Mouse (Mus musculus): ENCODE measurements around the gene Epyc.

DNA sequence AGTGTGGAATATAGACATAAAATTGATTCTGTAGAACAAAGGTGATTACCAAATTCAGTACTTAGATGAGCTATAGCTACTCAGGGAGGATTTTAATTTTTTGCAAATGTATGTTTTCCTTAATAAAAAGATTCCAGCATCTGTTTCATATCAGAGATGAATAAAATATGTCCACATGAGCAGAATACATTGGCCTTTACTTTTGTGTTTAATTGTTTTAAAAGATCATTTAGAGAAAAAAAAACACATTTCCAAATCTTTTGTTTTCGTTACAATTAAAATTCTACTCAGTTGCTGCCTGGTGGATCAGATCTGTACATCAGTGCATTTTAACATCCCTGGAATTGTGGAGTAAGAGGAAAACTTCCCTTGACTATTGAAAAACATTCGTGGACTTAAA lies 37.3 kb upstream of the Epyc start, which contains the start of gene Kera:
- TF ChIP-seq GATA1 (IDR thresholded peaks at IDR 0.05; ENCODE audit: borderline replicate concordance, low read length) (no peak), FLI1 (IDR thresholded peaks at IDR 0.05; ENCODE audit: low read length) (no peak)
